Mouse (Mus musculus) megakaryocyte progenitor cell, adult 5-6 weeks (primary cell): ENCODE data around the gene Tmem151b. TPM values are rescaled to one million over a fixed set of nuclear protein-coding genes. Genes with fewer than 3 reads are reported as not detected.

Source experiments
- ATAC-seq: replicated peaks from 2 replicates; pipeline ENCODE4 v1.8.0; 2016; ENCODE audit warnings: mild to moderate bottlenecking, moderate TSS enrichment, inconsistent platforms; ENCODE audit not compliant: poor library complexity
- total RNA-seq, 2 experiments: library from RNA; stranded (forward) in 1 of 2; stranded (reverse) in 1 of 2; fragments of 157-497, 149-512 nt in 1 of 2; fragments of 200-1000 nt in 1 of 2; gene quantifications; 2 replicates each; pipeline versions ENCODE4 v1.2.3 to v1.2.4; 2015 to 2017

Gene Tmem151b
- total RNA-seq, 2 experiments from 2014 or later, result 0.12 TPM; not detected in 1

- ATAC-seq, result peak; percentile 87
Measured at GRCm38 (mm10) chr17:45516488-45516887, 33.0 kb downstream of the Tmem151b start.

GRCm38 (mm10) chr17:45515806-45516205 lies 33.7 kb downstream of the Tmem151b start:
- ATAC-seq, result no peak

- no peak for ATAC-seq
Measured at GRCm38 (mm10) chr17:45515204-45515726, 34.2 kb downstream of the Tmem151b start.

- ATAC-seq, result no peak
Measured at GRCm38 (mm10) chr17:45511757-45512156, 37.7 kb downstream of the Tmem151b start.

GRCm38 (mm10) chr17:45510871-45511270 lies 38.6 kb downstream of the Tmem151b start:
- no peak for ATAC-seq

- ATAC-seq, result peak; percentile 93
Measured at GRCm38 (mm10) chr17:45506700-45507189, 42.7 kb downstream of the Tmem151b start, which contains the start of gene Aars2. Aars2 (plus strand) TSS chr17:45506841.

GRCm38 (mm10) chr17:45505941-45506465 lies 43.5 kb downstream of the Tmem151b start:
- ATAC-seq, result no peak

GRCm38 (mm10) chr17:45503301-45503973 lies 46.0 kb downstream of the Tmem151b start:
- ATAC-seq, result peak; percentile 51

GRCm38 (mm10) chr17:45502324-45502723 lies 47.2 kb downstream of the Tmem151b start:
- ATAC-seq, result no peak

- no peak for ATAC-seq
Measured at GRCm38 (mm10) chr17:45500981-45501380, 48.5 kb downstream of the Tmem151b start.

GRCm38 (mm10) chr17:45499516-45499915 lies 50.0 kb downstream of the Tmem151b start:
- ATAC-seq, result no peak

GRCm38 (mm10) chr17:45498397-45498796 lies 51.1 kb downstream of the Tmem151b start:
- ATAC-seq, result no peak

GRCm38 (mm10) chr17:45495398-45495797 lies 54.1 kb downstream of the Tmem151b start:
- no peak for ATAC-seq

Other genes with a start within 250 kb of the Tmem151b start
- gene Cdc5l, start 115.9 kb downstream of the Tmem151b start, total RNA-seq (2015), result 60.9 and 69.3 TPM in 2 replicates
- gene Cdc5l, start 115.9 kb downstream of the Tmem151b start, total RNA-seq (2017), result 109 and 128 TPM in 2 replicates
- gene Spats1, start 74.3 kb downstream of the Tmem151b start, total RNA-seq (2015), result not detected in 2 replicates
- gene Spats1, start 74.3 kb downstream of the Tmem151b start, total RNA-seq (2017), result not detected in 2 replicates
- 4.6 and 4.9 TPM in 2 replicates for gene Aars2, start 42.8 kb downstream of the Tmem151b start, total RNA-seq (2015)
- gene Aars2, start 42.8 kb downstream of the Tmem151b start, total RNA-seq (2017), result 7.4 and 9.6 TPM in 2 replicates
- gene Tcte1, start 26.2 kb downstream of the Tmem151b start, total RNA-seq (2015), result not detected in 2 replicates
- not detected in 2 replicates for gene Tcte1, start 26.2 kb downstream of the Tmem151b start, total RNA-seq (2017)
- gene Nfkbie, start 6.0 kb upstream of the Tmem151b start, total RNA-seq (2015), result 5.7 and 7.0 TPM in 2 replicates
- gene Nfkbie, start 6.0 kb upstream of the Tmem151b start, total RNA-seq (2017), result 5.1 and 9.5 TPM in 2 replicates
- gene Slc35b2, start 14.2 kb upstream of the Tmem151b start, total RNA-seq (2015), result 80.2 and 85.9 TPM in 2 replicates
- gene Slc35b2, start 14.2 kb upstream of the Tmem151b start, total RNA-seq (2017), result 84.9 and 120 TPM in 2 replicates
- 1,239 and 1,324 TPM in 2 replicates for gene Hsp90ab1, start 23.6 kb upstream of the Tmem151b start, total RNA-seq (2015)
- gene Hsp90ab1, start 23.6 kb upstream of the Tmem151b start, total RNA-seq (2017), result 2,380 and 2,713 TPM in 2 replicates
- 43.5 and 67.7 TPM in 2 replicates for gene Slc29a1, start 49.9 kb upstream of the Tmem151b start, total RNA-seq (2015)
- gene Slc29a1, start 49.9 kb upstream of the Tmem151b start, total RNA-seq (2017), result 64.1 and 64.3 TPM in 2 replicates
- gene Mymx, start 52.4 kb upstream of the Tmem151b start, total RNA-seq (2015), result not detected in 2 replicates
- not detected in 2 replicates for gene Mymx, start 52.4 kb upstream of the Tmem151b start, total RNA-seq (2017)
- gene Capn11, start 109.6 kb upstream of the Tmem151b start, total RNA-seq (2015), result 0.07 TPM in 1 of 2 replicates, not detected in the other
- 0.17 TPM in 1 of 2 replicates, not detected in the other for gene Capn11, start 109.6 kb upstream of the Tmem151b start, total RNA-seq (2017)
- gene Mrpl14, start 136.6 kb upstream of the Tmem151b start, total RNA-seq (2015), result 35.2 and 47.5 TPM in 2 replicates
- gene Mrpl14, start 136.6 kb upstream of the Tmem151b start, total RNA-seq (2017), result 24.9 and 34.2 TPM in 2 replicates
- gene Tmem63b, start 137.2 kb upstream of the Tmem151b start, total RNA-seq (2015), result 3.9 and 5.0 TPM in 2 replicates
- gene Tmem63b, start 137.2 kb upstream of the Tmem151b start, total RNA-seq (2017), result 2.0 and 5.5 TPM in 2 replicates
- not detected in 2 replicates for gene 1600014C23Rik, start 184.2 kb upstream of the Tmem151b start, total RNA-seq (2015)
- gene 1600014C23Rik, start 184.2 kb upstream of the Tmem151b start, total RNA-seq (2017), result not detected in 2 replicates